Mouse (Mus musculus) CD4-positive helper T cell, adult 2 months (primary cell): ENCODE data around the gene Cyb5r3.

ENCODE experiments used
- DNase-seq: peaks from one replicate; pipeline ENCODE4 v3.0.0-alpha.2; 2012; ENCODE audit warnings: low read depth, missing footprints, low spot score

Gene Cyb5r3

DNA sequence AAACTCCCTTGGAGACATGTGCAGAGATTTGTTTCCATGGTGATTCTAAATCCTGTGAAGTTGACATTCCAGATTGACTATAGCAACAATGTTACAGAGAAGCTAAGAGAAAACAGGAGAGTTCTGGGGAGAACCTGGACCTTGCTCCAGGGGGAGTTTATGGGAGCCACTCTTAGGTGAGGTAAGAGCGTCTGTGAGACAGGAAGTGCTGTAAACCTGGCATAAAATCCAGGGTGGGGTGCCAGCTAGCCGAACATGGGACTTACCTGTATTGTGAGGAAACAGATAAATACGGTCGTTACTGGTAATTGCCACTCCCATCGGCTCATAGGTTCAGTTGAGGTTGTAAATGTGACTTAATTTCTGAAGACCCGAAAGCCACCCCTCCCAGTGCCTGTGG lies 66.0 kb downstream of the Cyb5r3 start:
- DNase-seq, result no peak
